Mouse (Mus musculus) heart, embryonic 11.5 days (tissue): ENCODE measurements around the gene Zg16. TPM values are rescaled to one million over a fixed set of nuclear protein-coding genes. Genes with fewer than 3 reads are reported as not detected.

ENCODE experiments used
- ATAC-seq: fragments of 200-750 bp; cut with Nextera tagmentation; replicated peaks from 2 replicates; pipeline ENCODE4 v1.8.0; 2017; ENCODE audit warnings: moderate library complexity; ENCODE audit not compliant: insufficient number of reproducible peaks, low FRiP score, low TSS enrichment
- H3K27ac ChIP-seq: fragments of 300-500 bp; sonication (generic); 2 replicates; pipeline ENCODE4 v1.5.1; 2014; ENCODE audit warnings: mild to moderate bottlenecking, low read depth, low read length
- H3K27me3 ChIP-seq: fragments of 300-500 bp; sonication (generic); 2 replicates; pipeline ENCODE4 v1.6.1; 2014; ENCODE audit warnings: mild to moderate bottlenecking, low read length, mixed read lengths; ENCODE audit not compliant: control insufficient read depth, insufficient read depth
- H3K36me3 ChIP-seq: fragments of 300-500 bp; sonication (generic); 2 replicates; pipeline ENCODE4 v1.6.1; 2014; ENCODE audit warnings: mild to moderate bottlenecking, low read length, moderate library complexity, mixed read lengths; ENCODE audit not compliant: control insufficient read depth, insufficient read depth
- H3K4me1 ChIP-seq: fragments of 300-500 bp; sonication (generic); 2 replicates; pipeline ENCODE4 v1.6.1; 2014; ENCODE audit warnings: low read length; ENCODE audit not compliant: control insufficient read depth, insufficient read depth
- H3K4me2 ChIP-seq: fragments of 300-500 bp; sonication (generic); 2 replicates; pipeline ENCODE4 v1.6.1; 2014; ENCODE audit warnings: mild to moderate bottlenecking, moderate library complexity
- H3K4me3 ChIP-seq: fragments of 300-500 bp; sonication (generic); 2 replicates; pipeline ENCODE4 v1.5.1; 2014; ENCODE audit warnings: low read depth, low read length
- H3K9ac ChIP-seq: fragments of 300-500 bp; sonication (generic); 2 replicates; pipeline ENCODE4 v1.6.1; 2014; ENCODE audit warnings: mild to moderate bottlenecking, low read depth, low read length, moderate library complexity
- H3K9me3 ChIP-seq: fragments of 300-500 bp; sonication (generic); replicated peaks from 2 replicates; pipeline ENCODE4 v1.6.1; 2016; ENCODE audit warnings: low read length; ENCODE audit not compliant: control insufficient read depth
- WGBS: fragments of 180-500 bp; shearing (Covaris S2); extraction: QIAGEN DNeasy Blood & Tissue Kit; methylation state at CpG from one replicate; pipeline ENCODE4 v1.1.7; 2014; ENCODE audit not compliant: insufficient replicate concordance; 5-methylcytosine and 5-hydroxymethylcytosine counted together
- polyA plus RNA-seq: library from polyadenylated mRNA; unstranded; fragments of >200 nt; fragmentation: Nextera tagmentation; extraction: Ambion mirVana; gene quantifications from 2 replicates; pipeline ENCODE4 v1.2.1, GENCODE M21; 2014

Gene Zg16
- polyA plus RNA-seq, 1 experiment from 2014 or later, result not detected

DNA sequence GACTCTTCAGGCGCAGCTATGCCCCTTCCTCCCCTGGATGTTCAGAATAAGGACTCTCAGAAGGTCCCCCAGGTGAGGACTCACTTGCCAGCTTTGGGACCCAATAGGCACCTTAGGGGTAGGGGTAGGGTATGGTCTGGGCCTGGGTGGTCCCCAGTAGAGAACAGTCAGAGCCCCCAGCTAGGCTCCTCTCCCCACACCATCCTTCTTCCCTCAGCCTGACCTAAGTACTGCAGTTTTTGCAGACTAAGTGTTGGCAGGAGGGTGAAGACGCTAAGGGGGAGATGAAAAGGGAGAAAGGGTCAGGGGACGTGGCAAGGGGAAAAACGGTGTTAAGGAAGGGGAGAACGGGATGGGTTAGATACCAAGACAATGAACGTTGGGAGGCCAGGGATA, 69.2 kb downstream of the Zg16 start:
- Histone ChIP-seq H3K36me3 (peaks cover 11% of the 10 kb centered on the region), H3K4me2 (no peak overlapping the region), H3K9ac (peak overlapping the region; percentile 39; the same call in 1 of the 2 replicates), H3K4me3 (no peak overlapping the region), H3K27ac (no peak overlapping the region), H3K27me3 (no peaks in the 10 kb centered on the region), H3K9me3 (no peaks in the 10 kb centered on the region), H3K4me1 (peaks cover 43% of the 10 kb centered on the region)
- 37% methylated on average over 6 of the region's 6 CpGs for WGBS
- no peak for ATAC-seq

DNA sequence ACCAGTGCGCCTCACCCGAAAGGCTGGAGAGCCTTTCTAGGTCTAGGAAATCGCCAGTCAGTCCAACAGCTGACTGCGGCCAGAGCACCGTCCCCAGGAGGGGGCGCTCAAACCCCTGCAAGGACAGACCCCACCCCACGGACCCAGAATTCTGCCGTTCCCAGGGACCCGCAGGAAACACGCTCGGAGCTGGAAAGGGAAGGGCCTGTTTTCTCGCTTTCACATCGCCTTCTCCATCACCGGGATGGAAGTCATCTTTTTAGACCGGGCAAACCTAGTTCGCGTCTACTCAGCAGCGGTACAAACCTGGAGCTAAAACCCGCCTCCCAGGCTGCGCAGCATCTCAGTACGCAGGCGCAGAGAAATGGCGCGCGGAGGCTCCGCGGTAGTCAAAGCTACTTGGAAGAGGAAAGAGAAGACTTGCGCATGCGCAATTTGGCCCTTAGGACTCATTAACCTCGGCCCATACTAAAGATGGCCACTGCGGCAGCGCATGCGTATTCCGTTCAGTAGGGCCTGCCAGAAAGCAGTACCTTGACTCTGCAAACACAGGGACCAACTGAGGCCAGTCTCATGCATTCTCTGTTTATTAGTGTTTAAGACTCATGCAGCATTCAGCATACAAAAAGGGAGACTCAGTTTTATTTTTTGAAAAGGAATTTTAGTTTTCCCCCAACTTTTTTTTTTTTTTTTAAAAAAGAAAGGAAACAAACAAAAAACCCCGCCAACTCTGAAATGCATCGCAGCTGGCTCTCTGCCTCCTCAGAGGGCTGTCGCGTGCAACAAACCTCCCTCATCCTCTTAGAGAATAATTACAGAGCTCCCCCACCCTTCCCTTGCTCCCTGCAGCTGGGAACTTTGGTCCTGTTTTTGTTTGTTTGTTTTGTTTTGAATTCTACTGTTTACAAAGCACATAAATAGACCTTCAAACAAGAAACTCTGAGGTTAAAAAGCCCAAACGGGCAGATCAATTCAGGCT, 69.9 kb downstream of the Zg16 start, which contains the start of gene Pagr1a:
TSS of gene Pagr1a (minus strand) at position 382 of the 979 bp plus-strand sequence.
- Histone ChIP-seq H3K27me3 (no peaks in the 10 kb centered on the region), H3K4me3 (peak within 1 kb of the TSS; percentile 66), H3K36me3 (peaks cover 8% of the 10 kb centered on the region), H3K4me1 (peaks cover 38% of the 10 kb centered on the region), H3K9me3 (no peaks in the 10 kb centered on the region), H3K27ac (peak within 1 kb of the TSS; percentile 97), H3K4me2 (peak within 1 kb of the TSS; percentile 86), H3K9ac (peak within 1 kb of the TSS; percentile 94)
- 4% methylated on average over 39 of the region's 39 CpGs for WGBS
- ATAC-seq, result peak; percentile 70

DNA sequence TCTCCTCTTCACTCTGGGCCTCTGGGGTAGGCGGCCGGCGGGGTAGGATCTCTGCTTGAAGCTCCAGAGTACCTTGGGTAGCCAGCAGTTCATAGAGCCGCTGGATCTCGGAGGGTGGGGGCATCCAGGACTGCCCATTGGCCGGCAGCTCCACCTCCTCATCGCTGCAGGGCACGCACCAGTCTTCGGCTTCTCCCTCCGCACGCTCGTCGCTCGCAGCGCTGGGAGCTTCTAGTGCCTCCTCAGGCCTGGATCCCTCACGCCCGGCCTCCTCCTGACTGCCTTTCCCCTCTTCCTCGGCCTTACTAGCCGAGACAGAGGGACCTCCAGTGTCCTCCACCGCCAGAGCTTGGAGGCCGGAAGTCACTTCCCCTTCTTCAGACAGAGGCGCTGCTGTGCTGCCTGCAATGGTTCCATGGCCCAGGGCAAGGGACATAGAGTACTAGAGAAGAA, 70.6 kb downstream of the Zg16 start:
- H3K9ac ChIP-seq, result peak overlapping the region; percentile 94
- H3K27me3 ChIP-seq, result no peaks in the 10 kb centered on the region
- peak overlapping the region; percentile 86 for H3K4me2 ChIP-seq
- H3K36me3 ChIP-seq, result peaks cover 6% of the 10 kb centered on the region
- H3K4me3 ChIP-seq, result peak overlapping the region; percentile 66
- 0% methylated on average over 22 of the region's 22 CpGs for WGBS
- H3K4me1 ChIP-seq, result peaks cover 32% of the 10 kb centered on the region
- ATAC-seq, result peak; percentile 64
- no peaks in the 10 kb centered on the region for H3K9me3 ChIP-seq
- H3K27ac ChIP-seq, result peak overlapping the region; percentile 97

DNA sequence TGATC, 70.8 kb downstream of the Zg16 start, which contains the start of gene Pagr1b:
TSS of gene Pagr1b (minus strand) at position 4 of the 5 bp plus-strand sequence.
- Histone ChIP-seq H3K4me3 (peak within 1 kb of the TSS; percentile 66), H3K9ac (peak within 1 kb of the TSS; percentile 94), H3K4me1 (peaks cover 29% of the 10 kb centered on the region), H3K36me3 (peaks cover 6% of the 10 kb centered on the region), H3K27ac (peak within 1 kb of the TSS; percentile 97), H3K4me2 (peak within 1 kb of the TSS; percentile 86), H3K27me3 (no peaks in the 10 kb centered on the region), H3K9me3 (no peaks in the 10 kb centered on the region)
- no peak for ATAC-seq

DNA sequence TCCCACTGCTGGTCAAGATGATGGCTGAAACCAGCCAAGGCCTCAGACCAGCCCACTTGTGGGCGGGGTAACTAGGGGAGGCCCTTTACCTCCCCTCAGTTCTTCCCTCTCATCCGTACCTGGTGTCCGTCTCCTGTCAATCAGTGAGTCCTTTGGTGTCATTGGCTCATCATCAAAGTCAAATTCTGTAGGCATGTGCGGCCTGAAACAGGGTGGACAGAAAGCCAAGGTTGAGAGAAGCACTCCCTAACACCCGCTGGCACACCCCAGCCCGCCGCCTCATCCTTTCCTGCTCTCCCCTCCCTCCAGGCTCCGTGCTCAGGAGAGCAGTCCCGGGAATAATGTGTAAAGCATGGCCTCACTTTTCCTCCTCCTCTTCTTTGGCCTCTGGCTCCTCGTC, 71.0 kb downstream of the Zg16 start:
- Histone ChIP-seq H3K9me3 (no peaks in the 10 kb centered on the region), H3K4me1 (peaks cover 28% of the 10 kb centered on the region), H3K4me2 (peak overlapping the region; percentile 86), H3K27ac (peak overlapping the region; percentile 97), H3K36me3 (peaks cover 6% of the 10 kb centered on the region), H3K4me3 (peak overlapping the region; percentile 66), H3K27me3 (no peaks in the 10 kb centered on the region), H3K9ac (peak overlapping the region; percentile 94)
- ATAC-seq, result peak; percentile 60
- 2% methylated on average over 10 of the region's 10 CpGs for WGBS

DNA sequence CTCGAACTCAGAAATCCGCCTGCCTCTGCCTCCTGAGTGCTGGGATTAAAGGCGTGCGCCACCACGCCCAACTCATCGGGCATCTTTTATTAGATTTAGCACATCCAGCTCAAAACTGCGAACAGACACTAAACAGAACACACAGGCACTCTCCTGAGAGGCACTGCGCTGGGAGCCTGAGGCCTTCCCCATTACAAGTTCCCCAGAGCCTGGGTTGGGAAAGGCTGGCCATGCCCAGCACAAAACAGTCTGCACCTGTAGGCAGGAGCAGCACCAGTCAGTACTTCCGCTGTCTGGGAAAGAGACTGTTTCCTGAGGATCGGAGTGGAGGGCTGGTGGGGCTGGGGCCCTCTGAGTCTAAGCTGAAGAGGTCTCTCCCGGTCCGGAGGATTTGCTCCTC, 72.1 kb downstream of the Zg16 start:
- Histone ChIP-seq H3K4me1 (peaks cover 23% of the 10 kb centered on the region), H3K4me2 (peak overlapping the region; percentile 86), H3K27ac (no peak overlapping the region), H3K4me3 (no peak overlapping the region), H3K36me3 (peaks cover 6% of the 10 kb centered on the region), H3K27me3 (no peaks in the 10 kb centered on the region), H3K9me3 (no peaks in the 10 kb centered on the region), H3K9ac (no peak overlapping the region)
- ATAC-seq, result no peak
- WGBS, result 88% methylated on average over 12 of the region's 12 CpGs

DNA sequence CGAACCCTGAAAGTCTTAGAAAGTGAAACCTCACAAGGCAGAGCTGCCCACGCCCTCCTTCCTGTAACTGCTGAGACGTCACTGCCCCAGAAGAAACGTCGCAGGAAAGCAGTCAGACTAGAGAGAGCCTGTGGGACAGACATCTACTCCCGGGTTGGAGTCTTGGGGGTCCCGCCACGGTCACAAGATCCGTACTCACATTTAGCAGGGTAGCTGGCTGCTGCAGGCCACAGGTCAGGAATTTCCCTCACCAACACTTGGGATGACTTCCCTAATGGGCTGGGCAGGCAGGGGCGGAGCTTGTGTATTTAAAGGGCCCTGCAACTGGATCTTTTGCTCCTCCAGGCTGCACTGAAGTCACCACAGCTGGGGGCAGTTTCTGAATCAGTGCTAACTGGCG, 72.8 kb downstream of the Zg16 start, which contains the start of gene Mvp:
TSS of gene Mvp (minus strand) at position 302 of the 400 bp plus-strand sequence.
- Histone ChIP-seq H3K27ac (peak within 1 kb of the TSS; percentile 5; the same call in 1 of the 2 replicates), H3K4me1 (peaks cover 21% of the 10 kb centered on the region), H3K9me3 (no peaks in the 10 kb centered on the region), H3K27me3 (no peaks in the 10 kb centered on the region), H3K4me3 (peak within 1 kb of the TSS; percentile 66), H3K9ac (peak within 1 kb of the TSS; percentile 94), H3K36me3 (peaks cover 6% of the 10 kb centered on the region), H3K4me2 (peak within 1 kb of the TSS; percentile 86)
- 31% methylated on average over 11 of the region's 11 CpGs for WGBS
- no peak for ATAC-seq

DNA sequence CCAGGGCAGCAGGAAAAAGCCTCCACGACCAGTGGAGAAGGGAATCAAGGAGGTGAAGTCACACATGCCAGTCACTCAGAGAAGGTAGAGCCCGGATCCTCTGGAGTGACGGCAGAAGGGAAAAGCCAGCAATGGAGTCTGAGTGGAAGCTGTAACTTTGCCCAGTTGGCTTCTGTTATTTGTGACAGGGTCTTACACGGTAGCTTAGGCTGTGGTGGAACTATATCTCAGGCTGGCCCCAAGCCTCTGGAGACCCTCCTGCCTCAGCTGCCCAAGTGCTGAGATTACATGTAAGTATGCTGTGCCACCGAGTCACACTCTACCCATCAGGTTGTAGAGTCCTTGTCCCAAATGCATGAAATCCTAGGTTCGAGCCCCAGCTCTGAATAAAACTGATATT, 73.7 kb downstream of the Zg16 start:
- H3K36me3 ChIP-seq, result peaks cover 6% of the 10 kb centered on the region
- H3K4me1 ChIP-seq, result peaks cover 26% of the 10 kb centered on the region
- H3K4me3 ChIP-seq, result peak overlapping the region; percentile 44; the same call in 1 of the 2 replicates
- no peak for ATAC-seq
- H3K27ac ChIP-seq, result no peak overlapping the region
- H3K4me2 ChIP-seq, result no peak overlapping the region
- no peaks in the 10 kb centered on the region for H3K27me3 ChIP-seq
- H3K9me3 ChIP-seq, result no peaks in the 10 kb centered on the region
- H3K9ac ChIP-seq, result no peak overlapping the region
- 93% methylated on average over 6 of the region's 6 CpGs for WGBS

DNA sequence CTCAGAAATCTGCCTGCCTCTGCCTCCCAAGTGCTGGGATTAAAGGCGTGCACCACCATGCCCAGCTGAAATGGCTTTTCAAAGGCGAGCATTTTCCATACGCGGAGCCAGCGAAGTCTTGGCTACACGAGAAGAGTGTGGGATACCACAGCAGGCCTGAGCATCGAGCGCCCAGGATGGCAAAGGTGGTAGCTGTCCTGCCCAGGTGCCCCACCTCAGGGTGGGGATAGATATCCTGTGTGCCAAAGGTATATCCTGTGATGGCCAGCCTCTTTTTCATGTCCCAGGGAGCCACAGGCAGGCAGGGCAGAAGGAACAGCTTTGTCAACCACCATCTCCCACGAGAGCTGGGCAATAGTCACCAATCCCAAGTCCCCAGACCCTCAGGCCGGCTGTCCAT, 74.3 kb downstream of the Zg16 start:
- Histone ChIP-seq H3K4me3 (no peak overlapping the region), H3K27me3 (no peaks in the 10 kb centered on the region), H3K4me1 (peaks cover 30% of the 10 kb centered on the region), H3K9me3 (no peaks in the 10 kb centered on the region), H3K4me2 (no peak overlapping the region), H3K9ac (no peak overlapping the region), H3K27ac (no peak overlapping the region), H3K36me3 (peaks cover 6% of the 10 kb centered on the region)
- 95% methylated on average over 10 of the region's 10 CpGs for WGBS
- no peak for ATAC-seq
